Mouse (Mus musculus): ENCODE measurements at regions not wholly inside any gene's neighbourhood (a gene's known extent, or its start where the extent isn't known, plus 50 kb on each side); places are given as distances from the start of the nearest gene placed in this dataset.

DNA sequence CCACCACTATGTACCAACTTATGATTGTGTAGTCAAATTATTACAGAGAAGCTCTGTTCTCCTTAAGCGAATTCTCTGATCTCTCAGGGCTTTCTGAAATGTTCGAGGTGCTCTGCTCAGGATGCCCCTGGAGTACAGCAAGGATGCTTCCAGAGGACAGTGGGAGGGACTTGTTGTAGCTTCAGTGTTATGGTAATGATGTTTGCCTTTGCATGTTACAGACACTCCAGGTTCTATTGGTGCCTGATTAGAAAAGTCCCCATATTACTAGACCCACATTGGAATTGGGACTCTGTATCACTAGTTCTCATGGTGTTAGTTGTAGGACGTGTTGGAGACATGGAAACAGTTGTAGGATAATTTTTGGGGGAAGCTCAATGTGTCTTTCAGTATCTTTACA is 96.0 kb downstream of the Epdr1 start:
- no peak for DNase-seq (ENCODE audit: extremely low spot score in 1 of 2, low spot score in 1 of 2)

DNA sequence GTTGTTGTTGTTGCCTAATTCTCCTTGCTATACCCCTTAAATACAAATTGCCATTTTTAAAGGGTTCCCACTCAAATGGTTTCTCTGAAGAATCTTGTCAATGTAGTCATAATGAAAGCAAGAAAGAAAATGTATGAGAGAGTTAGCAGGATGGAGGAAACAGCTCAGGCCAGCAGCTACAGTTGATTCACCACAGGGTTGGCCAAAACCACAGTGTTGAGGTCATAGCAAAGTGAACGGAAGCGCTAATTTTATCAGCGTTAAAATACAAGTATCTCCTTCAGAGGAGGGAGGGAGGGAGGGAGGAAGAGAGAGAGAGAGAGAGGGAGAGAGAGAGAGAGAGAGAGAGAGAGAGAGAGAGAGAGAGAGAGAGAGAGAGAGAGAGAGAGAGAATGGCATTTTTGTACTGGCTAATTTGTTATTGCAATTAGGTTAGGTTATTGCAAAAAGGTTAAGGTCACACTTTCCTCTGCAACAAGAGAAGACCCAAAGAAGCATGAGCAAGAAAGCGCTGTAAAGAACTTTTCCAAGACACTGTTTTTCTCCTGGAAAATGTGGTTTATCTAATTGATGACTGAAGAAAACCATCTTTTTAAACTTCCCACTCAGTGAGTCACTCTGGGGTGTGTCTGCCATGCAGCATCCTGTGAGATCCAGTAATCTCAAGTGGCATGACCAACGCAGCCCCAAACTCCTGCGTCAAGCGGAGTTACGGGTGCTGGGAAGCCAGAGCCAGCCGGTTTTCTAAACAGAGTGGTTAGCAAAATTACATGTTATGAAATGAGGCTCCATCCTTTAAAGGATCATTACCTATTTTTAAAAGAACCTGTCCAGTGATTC is 101.6 kb downstream of the Epdr1 start:
- DNase-seq (ENCODE audit: extremely low spot score in 1 of 2, low spot score in 1 of 2), result peak in 1 of 2 experiments; percentile 3

DNA sequence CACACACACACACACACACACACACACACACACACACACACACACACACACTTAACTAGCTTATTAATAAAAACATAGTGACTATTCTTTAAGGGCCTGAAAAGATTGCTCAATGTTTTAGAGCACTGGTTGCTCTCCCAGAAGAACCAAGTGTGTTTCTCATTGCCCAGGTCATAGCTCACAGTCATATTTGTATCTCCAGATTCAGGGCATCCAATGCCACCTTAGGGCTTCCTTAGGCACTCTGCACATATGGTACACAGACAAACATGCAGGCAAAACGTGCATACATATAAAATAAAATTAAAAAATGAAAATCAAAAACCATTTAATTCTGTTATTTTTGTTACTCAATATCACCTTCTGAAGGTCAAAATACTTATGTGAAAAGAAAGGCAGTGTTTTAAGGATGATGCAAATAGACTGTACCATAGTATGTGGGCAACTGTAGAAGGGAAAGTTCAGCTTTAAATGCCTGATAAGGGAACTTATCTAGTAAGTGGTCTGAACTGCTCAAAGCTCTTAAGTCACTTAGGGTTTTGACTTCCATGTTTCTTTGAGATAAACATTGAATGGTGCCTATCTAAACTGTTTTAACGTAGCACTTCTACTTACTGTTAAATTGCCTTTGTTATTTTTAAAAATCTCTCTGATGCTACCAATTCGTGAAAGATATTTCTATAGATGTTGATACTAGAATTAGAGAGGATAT is 104.7 kb downstream of the Epdr1 start:
- no peak for DNase-seq (ENCODE audit: extremely low spot score in 1 of 2, low spot score in 1 of 2)

DNA sequence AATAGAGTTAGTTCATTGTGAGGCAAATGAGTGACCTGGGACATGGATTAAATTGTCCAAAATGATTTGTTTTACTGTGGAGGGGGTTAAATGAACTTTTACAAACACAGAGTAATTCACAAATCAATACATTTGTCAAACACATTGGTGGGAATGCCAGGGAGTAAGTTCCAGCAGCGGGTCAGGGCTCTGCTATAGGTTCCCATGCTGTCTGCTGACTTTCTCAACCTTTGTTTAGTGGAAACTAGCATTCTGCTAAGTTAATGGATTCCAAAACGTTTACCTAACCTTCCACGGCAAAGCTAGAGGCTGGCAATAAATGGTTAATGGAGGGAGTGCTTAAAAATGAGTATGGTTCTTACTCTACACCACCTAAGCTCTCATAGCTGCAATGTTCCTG is 110.9 kb upstream of the Stard3nl start:
- no peak for DNase-seq (ENCODE audit: extremely low spot score in 1 of 2, low spot score in 1 of 2)

DNA sequence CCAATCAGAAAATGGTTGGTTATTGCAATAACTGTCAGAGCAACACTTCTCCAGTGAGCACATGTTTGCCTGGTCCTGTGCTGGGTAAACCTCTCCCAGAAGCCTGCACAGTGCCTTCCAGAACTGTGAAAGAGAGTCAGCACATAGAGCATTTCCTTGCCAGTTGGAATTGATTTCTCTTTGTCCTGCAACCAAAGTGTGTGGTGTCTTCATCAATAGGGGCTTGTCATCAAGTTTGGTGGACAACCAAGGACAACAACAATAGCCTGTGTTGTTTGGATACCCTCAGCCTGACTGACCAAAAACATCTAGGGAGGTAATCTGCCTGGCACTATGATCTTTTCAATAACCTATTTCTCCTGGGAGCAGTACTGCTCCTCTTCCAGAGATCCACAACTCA is 108.6 kb upstream of the Stard3nl start:
- DNase-seq (ENCODE audit: extremely low spot score in 1 of 2, low spot score in 1 of 2), result no peak

DNA sequence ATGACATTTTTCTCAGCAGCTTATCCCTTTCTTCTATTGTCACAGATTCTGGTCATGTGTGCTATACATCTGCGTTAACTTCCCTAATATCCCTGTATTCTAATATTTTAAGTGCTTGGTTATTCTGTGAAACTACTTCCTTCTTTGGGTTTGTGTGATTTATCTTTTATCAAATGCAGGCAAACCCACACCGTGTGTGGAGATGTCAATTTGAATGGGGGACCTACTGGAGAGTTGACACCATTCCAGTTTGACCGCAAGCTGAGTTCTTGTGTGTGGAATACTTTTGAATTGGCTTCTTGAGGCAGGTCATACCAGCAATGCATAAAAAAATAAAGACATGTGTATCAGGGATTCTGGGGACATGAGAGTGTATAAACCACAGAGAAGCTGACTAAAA is 86.6 kb upstream of the Stard3nl start:
- no peak for DNase-seq (ENCODE audit: extremely low spot score in 1 of 2, low spot score in 1 of 2)

DNA sequence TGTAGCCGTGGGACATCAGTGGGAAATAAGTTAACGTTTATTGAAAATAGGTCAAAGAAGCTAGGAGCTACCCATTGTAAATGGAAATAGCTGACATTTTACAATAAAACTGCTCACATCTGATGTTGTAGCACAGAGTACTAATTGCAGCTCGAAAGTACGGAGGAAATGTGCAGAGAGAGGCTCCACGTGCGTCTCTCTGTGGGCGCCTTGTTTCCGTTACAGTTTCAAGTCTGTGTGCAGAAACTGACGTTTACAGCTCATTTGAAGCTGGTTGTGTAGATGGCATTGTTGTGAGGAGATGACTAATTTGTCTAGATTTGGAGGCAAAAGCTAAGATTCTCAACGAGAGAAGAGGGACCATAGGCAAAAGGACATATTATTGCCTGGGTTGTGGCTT is 78.4 kb upstream of the Stard3nl start:
- DNase-seq (ENCODE audit: extremely low spot score in 1 of 2, low spot score in 1 of 2), result peak in 1 of 2 experiments; percentile 4

DNA sequence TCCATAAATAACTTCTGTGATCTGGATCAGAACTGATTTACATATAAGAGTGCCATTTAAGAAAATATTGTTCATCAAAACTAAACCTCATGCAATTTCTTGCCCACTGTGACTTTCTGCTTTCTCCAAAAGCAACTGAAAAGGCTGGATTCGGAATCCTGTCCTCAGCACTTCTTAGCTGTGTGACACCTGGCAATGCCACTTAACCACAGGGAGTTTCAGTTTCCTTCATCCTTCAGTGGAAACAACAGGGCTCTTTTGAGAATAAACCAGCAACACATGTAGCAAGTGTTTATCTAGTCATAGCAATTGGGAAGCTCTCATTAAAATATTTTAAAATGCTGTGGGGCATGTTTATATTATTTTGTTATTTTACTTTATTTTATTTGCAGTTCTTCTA is 75.1 kb upstream of the Stard3nl start:
- DNase-seq (ENCODE audit: extremely low spot score in 1 of 2, low spot score in 1 of 2), result no peak

DNA sequence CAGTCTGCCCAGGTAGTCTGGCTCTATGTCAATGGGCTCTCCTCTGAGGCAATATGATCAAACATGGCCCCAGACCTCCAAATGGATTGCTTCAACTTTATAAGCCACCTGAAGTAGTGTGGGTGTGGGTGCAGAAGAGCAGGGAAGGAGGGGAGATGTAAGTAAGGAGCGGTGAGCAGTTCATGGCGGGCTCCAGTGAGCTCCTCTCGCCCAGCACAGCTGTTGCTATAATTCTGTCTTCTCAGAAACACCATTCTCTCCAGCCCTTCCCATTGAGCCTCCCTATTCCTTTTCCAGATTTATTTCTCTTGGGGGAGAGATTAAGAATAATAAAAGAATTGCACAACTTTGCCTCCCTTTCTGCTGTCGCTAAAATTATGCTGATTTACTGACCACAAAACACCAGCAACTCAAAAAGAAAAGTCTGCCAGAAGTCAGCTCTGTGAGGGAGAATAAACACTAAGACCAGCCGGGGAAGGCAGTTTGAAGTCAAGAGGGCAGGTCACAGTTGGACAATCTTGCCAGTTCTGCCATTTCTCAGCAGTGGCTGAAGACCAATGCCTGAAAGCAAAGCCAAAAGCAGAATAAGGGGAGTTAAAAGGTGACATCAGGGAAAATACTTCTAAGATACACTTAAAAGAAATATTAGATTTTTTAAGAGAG is 71.3 kb upstream of the Stard3nl start:
- DNase-seq (ENCODE audit: extremely low spot score in 1 of 2, low spot score in 1 of 2), result no peak

DNA sequence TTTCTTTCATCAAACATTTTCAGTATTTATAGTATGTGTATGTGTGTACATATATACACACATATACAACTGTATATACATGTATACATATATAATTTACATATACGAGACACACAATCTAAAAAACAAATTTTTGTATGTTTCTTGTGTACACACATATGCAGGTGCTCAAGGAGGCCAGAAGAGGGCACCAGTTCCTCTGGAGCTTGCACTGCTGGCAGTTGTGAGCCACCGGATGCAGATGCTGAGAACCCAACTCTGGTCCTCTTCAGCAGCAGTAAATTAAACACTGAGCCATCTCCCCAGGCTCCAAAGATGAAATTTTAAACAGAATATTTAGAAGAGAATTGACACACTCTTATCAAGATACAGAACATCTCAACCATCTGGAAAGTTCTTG is 67.4 kb upstream of the Stard3nl start:
- DNase-seq (ENCODE audit: extremely low spot score in 1 of 2, low spot score in 1 of 2), result no peak

DNA sequence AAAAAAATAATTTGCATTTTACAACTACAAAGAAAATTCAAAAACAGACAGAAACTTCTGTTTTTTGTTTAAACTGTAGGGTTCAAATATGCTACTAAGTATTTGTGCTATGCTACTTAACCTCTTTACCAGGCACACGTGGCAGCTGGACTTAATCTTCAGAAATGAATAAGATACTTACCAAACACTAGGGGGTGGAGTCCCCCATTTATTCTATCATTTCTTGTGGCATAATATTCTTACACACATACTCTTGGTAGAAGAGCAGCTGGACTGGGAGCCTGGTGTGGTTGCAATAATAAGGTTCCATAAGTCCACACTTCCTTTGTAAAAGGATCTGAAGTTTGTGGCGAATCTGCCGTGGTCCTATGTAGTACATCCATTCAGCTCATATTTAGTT is 53.8 kb upstream of the Stard3nl start:
- no peak for DNase-seq (ENCODE audit: extremely low spot score in 1 of 2, low spot score in 1 of 2)

All from frontal cortex, adult 2 months (tissue).